Mouse (Mus musculus) heart, adult 18-20 months (tissue): ENCODE data around the gene Baiap2l2. TPM values are rescaled to one million over a fixed set of nuclear protein-coding genes. Genes with fewer than 3 reads are reported as not detected.

ENCODE experiments used
- DNase-seq, 2 experiments: peaks; one replicate each; pipeline ENCODE4 v3.0.0; 2021 to 2022; ENCODE audit warnings: mixed read lengths in 1 of 2
- total RNA-seq, 2 experiments: library from RNA; stranded (reverse); gene quantifications; 2 replicates each; pipeline ENCODE4 v1.2.3; 2021

The Baiap2l2 gene
- total RNA-seq, 2 experiments from 2014 or later = 0.13 to 0.25 TPM

DNA sequence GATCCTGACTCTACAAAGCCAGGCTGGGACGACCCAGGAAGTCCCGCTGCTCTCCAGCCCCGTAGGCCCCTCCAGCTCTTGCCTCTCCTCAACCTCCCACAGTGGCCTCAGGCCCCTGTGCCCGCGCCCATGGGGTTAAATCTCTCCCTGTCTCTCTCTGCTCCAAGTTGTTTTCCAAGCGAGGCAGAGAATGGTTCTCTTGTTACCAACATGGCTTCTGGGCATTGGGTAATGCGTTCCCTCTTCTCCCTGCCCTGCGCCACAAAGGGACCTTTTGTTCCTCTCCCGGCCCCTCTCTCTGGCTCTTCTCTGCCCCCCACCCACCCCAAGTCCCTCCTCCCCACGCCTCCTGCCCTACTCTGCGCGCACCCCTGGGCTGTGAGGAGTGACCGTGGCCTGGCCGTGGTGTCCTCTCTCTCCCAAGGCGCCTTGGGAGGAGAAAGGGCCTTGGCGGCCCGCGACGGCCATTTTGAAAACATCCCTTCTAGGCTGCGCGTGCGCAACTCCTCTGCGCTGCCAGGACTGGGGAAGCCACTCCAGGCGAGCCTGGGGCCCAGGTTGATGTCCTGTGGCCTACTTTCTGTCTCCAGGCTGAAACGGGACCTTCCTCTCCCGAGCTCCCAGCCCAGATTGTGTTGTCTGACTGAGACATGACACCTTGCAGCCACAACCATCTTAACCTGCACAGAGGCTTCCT lies 72.4 kb downstream of the Baiap2l2 start:
- DNase-seq = no peak

DNA sequence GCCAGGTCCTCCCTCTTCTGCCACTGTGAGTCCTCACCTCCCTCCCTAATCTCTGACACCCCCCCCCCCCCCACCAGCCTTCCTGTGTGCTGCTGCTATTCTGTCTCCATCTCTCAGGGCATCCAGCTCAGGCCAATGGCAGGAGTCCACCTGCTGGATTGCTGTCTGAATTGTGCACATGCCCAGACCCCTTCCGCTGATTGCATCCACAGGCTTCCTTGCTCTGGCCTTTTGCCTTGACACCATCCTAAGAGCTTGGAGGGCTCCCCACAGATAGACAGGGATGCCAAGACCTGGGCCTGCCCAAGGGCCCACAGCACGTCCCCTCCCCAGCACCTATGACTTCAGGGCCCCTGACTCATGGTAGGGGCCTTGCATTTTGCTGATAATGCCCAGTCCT lies 75.0 kb downstream of the Baiap2l2 start:
- DNase-seq = no peak

DNA sequence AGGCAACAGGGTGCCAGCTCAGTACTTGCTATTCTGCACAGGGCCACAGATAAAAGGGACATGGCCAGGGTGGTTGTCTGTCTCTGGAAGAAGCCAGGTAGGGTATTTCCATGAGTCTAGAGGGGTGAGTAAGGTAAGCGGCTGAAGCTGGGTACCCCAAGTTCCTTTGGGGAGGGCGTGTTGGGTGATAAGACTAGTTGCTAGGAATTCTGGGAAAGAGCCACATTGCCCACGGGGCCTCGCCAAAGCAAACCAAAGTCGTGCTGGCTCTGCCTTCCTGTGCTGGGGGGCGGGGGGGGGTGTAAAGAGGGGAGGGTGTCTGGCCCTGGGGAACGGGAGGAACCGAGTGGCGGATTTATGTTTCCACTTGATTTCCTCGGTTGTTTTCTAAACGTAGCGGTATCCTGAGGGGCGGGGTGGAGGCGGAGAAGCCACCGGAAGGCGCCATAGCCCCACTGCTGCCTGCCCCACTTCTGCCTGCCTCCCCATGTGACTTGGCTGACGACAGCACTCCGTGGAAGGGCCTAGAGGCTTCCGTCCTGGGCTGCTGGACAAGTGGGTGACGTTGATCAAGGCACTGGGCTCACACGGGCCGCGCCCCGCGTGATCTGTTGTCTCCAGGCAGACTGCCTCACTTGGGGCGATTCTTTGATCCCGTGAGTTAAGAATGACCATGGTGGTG lies 76.4 kb downstream of the Baiap2l2 start:
- DNase-seq = peak; percentile 35 to 83

DNA sequence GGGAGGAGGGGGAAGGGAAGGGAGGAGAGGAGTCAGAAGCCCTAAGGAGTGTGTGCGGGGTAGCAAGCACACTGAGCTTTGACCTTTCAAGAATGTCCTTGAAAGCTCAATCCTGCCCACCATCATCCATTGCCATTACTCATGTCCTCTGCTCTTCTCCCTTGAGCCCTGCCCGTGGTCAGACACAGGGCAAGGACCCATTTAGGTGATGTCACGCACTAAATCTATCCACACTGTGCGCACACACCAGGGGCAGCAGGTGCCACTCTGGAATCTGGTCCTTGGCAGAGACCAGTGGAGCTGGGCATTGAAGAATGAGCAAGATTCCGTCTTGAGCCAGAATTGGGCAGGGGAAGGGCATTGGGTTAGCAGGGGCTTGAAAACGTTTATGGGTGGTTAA lies 77.1 kb downstream of the Baiap2l2 start:
- peak; percentile 32 to 46 for DNase-seq

Other genes starting within 250 kb of the Baiap2l2 start
- not detected for gene Galr3, start 243.7 kb downstream of the Baiap2l2 start, total RNA-seq
- gene Ankrd54, start 222.6 kb downstream of the Baiap2l2 start, total RNA-seq = 1 to 10 TPM; 7.2 to 8.6 TPM
- gene Eif3l, start 210.4 kb downstream of the Baiap2l2 start, total RNA-seq = 10 to 100 TPM; 70.4 to 73.8 TPM
- gene Micall1, start 176.6 kb downstream of the Baiap2l2 start, total RNA-seq = 10 to 100 TPM; 38.5 to 44.1 TPM
- gene Polr2f, start 144.5 kb downstream of the Baiap2l2 start, total RNA-seq = 100 to 1,000 TPM; 135 TPM
- 1 to 10 TPM in 1 of 2 experiments, under 1 TPM in 1; 0.89 to 3.4 TPM for gene 1700088E04Rik, start 144.3 kb downstream of the Baiap2l2 start, total RNA-seq
- 1 to 10 TPM; 1.4 TPM for gene Sox10, start 120.3 kb downstream of the Baiap2l2 start, total RNA-seq
- gene Pick1, start 56.4 kb downstream of the Baiap2l2 start, total RNA-seq = 10 to 100 TPM; 22.4 to 22.8 TPM
- 1 to 10 TPM; 1.2 to 1.3 TPM for gene Gm49486, start 56.1 kb downstream of the Baiap2l2 start, total RNA-seq
- gene Slc16a8, start 30.8 kb downstream of the Baiap2l2 start, total RNA-seq = under 1 TPM; 0.50 to 0.64 TPM
- 10 to 100 TPM in 1 of 2 experiments, 1 to 10 TPM in 1; 9.4 to 11.3 TPM for gene Pla2g6, start 42.9 kb upstream of the Baiap2l2 start, total RNA-seq
- 10 to 100 TPM; 12.8 to 17.6 TPM for gene Maff, start 61.1 kb upstream of the Baiap2l2 start, total RNA-seq
- gene Tmem184b, start 118.0 kb upstream of the Baiap2l2 start, total RNA-seq = 10 to 100 TPM; 34.8 to 36.7 TPM
- 10 to 100 TPM; 40.2 to 44.3 TPM for gene Csnk1e, start 170.0 kb upstream of the Baiap2l2 start, total RNA-seq
- gene Kcnj4, start 219.7 kb upstream of the Baiap2l2 start, total RNA-seq = 1 to 10 TPM; 1.4 to 1.5 TPM
- 1 to 10 TPM; 3.3 to 4.3 TPM for gene Kdelr3, start 230.9 kb upstream of the Baiap2l2 start, total RNA-seq